Mouse (Mus musculus) ZHBTc4 (cell line): ENCODE data around the gene Dis3l.
A peak's percentile ranks its signal among the peaks of the same experiment; 100 is the strongest.

ENCODE experiments used
- DNase-seq: peaks from one replicate; pipeline ENCODE4 v3.0.0-alpha.2; 2011; ENCODE audit warnings: low read depth, low spot score

Gene Dis3l

DNA sequence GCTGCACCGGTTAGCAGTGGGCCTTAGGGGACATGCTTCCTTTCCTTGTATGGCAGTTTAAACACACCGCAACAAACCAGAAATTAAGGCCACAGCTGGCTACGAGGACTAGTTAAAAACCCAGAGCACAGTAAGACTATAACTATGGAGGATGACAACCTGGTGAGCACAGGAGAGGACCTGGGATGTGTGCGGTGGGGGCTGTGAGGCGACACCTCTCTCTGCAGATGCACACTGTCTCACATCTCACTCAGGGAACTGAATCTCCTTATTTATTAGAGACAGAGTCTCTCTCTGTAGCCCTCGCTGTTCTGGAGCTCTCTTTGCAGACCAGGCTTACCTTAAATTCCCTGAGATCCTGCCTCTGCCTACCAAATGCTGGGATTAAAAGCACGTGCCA is 17.1 kb downstream of the Dis3l start:
- no peak for DNase-seq

DNA sequence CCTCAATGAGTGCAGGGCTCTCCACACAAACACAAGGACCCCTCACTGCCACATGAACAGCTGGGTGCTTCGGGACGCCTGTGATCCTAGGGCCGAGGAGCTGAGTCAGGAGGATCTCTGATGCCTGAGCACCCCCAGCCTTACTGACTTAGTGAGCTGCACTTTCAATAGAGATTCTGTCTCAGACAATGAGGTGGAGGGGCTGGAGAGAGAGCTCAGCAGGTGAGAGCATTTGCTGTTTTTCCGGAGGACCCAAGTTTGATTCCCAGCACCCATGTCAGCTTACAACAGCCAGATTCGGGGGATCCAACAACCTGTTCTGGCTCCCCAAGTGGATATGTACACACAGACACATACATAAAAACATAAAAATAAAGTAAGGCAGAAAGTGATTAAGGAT is 24.1 kb downstream of the Dis3l start:
- no peak for DNase-seq

DNA sequence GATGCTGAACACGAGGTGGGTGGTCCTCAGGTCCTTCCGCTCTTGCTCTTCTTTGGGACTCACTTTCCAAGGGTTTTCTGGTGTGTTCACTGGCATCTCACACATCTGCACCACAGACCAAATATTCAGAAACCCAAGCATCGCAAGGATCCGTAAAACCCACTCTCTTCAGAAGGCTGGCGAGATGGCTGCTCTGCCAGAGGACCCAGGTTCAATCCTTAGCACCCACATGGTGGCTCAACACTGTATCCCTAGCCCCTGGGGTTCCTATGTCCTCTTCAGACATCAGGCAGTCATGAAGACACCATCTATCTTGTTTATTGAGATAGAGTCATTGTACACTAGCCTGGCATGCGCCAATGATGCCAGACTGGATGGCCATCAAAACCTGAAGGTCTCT is 26.4 kb downstream of the Dis3l start:
- DNase-seq, result no peak

DNA sequence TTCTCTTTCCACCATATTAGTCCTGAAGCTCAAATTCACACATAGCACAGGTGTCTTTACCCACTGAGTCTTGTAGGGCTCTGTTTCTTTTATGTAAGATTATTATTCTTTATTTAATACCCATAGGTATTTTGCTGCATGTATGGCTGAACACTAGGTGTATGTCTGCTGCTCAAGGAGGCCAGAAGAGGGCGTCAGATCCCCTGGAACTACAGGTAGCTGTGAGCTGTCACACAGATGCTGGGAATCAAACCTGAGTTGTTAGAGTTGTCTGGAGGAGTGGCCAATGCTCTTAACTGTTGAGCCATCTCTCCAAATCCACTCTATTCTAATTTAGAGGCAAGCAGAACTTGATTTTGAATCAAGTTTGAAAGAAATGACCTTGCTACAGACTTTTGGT is 29.0 kb downstream of the Dis3l start:
- DNase-seq, result peak; percentile 40

DNA sequence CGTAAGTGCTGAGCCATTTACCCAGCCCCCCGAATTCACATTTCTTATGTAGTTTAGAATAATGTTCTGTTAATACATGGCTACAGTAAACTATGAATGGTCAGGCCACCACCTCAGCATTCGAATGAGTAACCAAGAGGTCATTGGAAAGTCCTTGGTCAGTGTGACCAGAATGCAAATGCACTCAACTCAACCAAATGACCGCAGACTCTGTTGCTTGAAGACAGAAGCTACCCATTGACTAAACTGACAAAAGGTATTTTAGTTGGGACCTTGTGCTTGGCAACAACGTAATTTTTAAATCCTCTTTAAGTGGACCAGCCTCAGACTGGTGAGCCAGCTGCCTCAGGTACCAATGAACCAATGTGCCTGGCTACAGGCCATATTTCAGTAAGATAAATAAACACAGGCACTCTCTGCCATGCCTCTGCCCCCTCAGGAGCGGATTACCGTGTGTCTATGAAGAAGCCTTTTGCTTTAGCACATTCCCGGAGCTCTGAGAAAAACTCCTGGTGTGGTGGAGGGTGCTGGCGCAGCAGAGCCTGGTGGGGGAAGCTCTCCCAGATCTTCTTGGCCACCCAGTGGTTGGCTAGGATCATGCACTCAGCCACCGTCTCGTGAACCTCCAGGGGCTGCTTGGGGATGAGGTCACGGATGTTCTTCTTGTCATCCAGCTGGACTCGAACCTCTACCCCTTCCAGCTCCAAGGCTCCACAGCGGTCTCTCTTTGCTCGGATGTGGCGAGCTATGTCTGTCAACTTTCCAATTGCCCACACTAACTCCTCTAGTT is 29.9 kb downstream of the Dis3l start:
- DNase-seq, result peak; percentile 79

DNA sequence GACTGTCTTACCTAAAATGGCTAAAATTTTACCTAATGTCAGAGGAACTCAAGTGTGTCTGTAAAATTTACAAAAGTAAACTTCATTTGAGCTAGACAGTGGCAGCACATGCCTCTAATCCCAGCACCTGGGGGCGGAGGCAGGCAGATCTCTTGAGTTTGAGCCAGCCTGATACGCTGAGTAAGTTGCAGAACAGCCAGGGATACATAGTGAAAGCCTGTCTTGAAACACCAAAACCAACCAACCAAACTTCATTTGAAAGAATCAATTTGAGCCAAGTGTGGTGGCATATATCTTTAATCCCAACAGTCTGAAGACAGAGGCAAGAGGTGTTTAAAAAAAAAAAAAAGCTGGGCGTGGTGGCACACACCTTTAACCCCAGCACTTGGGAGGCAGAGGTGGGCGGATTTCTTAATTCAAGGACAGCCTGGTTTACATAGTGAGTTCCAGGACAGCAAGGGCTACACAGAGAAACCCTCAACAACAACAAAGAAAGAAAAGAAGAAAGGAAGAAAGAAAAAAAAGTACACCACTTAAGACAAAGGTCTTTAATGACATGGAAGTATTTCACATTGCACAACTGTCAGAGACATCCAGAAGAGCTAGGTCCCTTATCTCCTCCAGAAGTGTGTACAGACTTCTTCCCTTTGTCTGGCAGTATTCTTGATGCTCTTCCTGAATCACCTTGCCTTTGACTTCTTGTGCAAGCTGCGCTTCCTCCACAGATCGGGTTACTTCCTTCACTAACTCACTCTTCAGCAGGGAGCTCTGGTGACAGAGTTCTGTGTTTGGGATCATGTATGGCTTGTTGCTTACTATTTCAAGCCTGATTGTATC is 34.4 kb downstream of the Dis3l start:
- DNase-seq, result peak; percentile 49

DNA sequence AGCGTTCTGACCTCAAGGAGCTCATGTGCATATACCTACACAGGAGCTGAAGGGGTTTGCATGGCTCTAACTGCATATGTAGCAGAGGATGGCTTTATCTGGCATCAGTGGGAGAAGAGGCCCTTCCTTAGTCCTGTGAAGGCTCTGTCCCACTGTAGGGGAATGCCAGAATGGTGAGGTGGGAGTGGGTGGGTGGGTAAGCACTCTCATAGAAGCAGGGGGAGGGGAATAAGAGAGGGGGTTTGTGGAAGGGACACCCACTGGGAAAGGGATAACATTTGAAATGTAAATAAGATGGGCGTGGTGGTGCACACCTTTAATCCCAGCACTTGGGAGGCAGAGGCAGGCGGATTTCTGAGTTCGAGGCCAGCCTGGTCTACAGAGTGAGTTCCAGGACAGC is 38.0 kb downstream of the Dis3l start:
- DNase-seq, result peak; percentile 46

DNA sequence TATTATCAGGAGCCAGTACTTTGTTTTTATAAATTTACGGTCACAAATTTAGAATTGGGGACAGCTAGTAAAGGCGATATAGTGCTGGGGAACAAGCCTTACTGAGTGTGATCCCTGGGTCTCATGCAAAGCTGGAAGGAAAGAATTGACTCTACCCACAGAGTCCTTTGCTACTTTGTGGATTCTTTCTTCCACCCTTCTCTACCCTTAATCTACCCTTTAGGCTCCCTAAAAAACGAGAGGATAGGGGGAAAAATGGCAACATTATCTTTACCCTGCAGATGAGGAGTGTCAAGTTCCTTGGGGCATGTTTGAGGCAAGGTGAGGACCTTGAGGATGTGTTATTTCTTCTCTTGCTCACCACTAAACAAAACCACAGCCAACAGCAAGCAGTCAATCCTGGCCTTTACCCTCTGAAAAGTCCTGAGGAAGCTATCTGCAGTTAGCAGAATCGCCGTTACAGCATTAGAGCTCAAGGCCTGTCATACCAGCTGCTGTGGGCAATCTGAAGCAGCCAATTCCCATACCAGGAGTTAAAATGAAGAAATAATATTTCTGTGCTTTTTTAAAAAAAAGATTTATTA is 58.6 kb downstream of the Dis3l start:
- no peak for DNase-seq

DNA sequence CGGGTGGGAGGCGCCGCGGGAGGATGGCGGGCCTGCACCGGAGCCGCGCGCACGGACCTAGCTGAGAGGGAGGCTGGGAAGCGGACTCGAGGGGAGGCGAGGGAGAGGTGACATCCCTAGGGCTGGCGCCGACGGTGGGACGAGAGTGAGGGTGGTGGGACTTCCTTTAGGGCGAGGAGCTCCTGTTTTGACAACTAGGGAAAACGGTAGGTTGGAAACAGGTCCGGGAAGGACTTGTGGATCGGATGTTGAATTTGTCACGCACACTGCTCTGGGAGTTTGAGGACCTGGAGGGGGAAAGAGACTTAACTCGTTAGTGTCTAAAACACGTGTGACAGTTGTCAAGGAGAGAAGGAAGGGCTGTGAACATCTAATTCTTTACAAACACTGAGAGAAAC is 59.3 kb downstream of the Dis3l start:
- DNase-seq, result no peak

DNA sequence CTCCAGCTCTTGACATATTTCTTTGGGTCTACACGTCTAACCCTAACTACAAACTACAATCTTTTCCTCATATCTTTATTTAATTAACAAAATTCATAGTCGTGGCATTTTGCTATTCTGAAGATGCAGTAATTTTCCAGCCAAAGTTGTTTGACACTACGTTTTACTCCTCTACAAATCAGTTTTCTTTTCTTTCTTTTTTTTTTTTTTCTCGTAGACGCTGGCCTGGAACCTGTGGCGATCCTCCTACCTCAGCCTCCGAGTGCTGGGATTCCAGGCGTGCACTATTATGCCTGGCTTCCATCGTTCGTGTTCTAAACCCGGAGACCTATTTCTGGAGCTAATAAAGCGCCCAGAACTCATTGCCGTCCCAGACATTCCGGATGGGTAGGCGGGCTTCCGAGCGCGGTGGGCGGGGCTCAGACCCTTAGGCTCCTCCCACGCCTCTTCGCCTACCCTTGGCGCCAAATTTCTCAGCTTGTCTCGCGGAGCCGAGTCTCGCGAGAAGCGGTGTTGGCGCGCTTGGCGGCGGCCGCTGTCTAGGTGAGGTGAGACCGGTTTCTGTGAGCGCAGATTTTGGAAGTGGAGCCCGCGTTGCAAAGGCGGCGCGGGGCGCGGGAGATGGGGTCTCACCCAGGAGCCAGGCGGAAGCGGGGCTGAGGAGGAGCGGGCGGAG is 59.8 kb downstream of the Dis3l start, which contains the start of gene Tipin:
Tipin (plus strand) TSS at position 477 of the 676 bp plus-strand sequence.
- DNase-seq, result peak; percentile 98

DNA sequence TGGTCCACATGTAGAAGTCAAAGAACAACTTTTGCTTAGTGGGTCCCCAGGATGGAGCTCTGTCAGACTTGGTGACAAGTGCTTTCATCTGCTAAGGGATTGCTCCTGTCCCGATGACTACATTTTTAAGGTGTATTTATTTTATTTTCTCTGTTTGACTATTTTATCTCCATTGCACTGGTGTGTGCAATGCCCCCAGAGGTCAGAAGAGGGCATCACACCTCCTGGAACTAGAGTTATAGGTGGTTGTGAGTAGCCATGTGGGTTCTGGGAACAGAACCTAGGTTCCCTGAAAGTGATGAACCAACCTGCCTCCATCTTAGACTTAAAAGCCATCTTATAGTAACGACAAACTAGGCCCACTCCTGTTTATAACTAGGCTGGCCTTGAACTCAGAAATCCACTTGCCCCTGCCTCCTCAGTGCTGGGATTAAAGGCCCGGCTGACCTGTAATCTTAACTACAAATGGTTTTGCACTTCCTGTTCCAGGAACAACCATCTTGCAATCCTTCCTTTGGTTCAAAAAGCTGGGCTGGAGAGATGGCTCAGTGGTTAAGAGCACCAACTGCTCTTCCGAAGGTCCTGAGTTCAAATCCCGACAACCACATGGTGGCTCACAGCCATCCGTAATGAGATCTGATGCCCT is 62.3 kb downstream of the Dis3l start:
- DNase-seq, result peak; percentile 68

DNA sequence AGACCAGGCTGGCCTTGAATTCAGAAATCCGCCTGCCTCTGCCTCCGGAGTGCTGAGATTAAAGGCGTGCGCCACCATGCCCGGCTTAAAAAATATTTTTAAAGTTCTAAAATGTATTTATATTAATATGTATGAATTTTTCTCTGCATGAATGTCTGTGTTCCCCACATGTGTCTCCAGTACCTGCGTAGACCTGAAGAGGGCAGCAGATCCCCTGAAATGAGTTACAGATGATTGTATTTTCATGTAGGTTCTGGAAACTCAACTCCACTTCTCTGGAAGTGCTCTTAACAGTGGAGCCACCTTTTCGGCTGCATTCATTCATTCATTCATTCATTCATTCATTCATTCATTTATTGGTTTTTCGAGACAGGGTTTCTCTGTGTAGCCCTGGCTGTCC is 63.4 kb downstream of the Dis3l start:
- DNase-seq, result peak; percentile 79

DNA sequence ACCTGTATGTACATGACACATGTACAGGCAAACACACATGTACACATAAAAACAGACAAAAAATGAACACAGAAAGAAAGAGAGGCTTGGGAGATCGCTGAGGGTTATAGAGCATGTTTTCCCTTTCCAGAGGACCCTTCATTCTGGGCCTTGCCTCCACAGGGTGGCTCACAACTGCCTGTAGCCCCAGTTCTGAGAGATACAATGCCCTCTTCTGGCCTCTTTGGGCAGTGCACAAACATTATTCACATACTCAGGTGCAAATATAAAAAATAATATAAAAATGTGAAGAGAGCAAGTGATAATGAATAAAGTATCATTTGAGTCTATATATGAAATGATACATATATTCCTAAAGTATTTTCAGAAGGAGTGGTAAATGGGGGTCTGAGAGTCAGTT is 66.2 kb downstream of the Dis3l start:
- peak; percentile 79 for DNase-seq

DNA sequence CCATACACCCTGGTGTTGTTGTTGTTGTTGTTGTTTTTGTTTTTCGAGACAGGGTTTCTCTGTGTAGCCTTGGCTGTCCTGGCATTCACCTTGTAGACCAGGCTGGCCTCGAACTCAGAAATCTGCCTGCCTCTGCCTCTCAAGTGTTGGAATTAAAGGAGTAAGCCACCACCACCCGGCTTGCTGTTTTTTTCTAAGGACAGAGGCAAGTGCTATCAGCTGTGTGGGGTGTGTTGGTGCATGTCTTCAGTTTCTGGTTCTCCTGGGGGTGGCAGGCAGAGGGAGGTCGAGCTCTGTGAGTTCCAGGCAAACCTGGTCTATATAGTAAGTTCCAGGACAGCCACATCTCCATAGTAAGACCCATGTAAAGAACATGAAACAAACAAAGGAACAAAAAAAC is 66.8 kb downstream of the Dis3l start:
- DNase-seq, result no peak

DNA sequence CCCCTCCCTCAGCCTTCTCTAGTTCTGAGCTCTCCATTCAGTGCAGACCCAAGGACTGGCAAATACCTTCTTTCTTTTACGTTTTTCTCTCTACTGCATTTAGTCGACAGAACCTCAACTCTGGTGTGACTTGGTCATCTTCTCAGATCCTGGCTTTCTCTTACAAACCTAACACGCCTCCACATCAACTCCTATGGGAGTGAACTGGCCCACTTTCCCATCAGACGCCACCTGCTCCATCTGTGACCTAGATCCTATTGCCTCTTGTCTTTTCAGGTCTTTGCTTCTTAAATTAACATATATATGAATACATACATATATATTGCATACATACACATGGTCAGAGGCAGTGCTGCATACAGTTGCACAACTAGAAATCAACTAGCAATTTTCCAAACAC is 67.3 kb downstream of the Dis3l start:
- DNase-seq, result no peak

DNA sequence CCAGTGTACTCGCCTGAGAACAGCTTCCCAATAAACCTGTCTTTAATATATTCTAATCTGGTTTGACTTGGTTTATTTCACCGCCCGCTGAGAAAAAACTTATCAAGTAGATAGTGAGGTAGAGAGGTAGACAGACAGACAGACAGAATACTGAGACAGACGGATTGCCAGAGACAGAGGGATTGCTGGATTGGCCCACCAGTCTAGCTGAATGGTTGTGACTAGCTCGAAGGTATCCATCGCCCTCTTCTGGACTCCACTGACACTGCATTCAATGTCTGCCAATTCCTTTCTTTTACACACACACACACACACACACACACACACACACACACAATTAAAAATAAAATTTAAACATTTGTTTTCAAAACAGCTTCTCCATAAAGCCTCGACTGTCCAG is 68.5 kb downstream of the Dis3l start:
- DNase-seq, result peak; percentile 90

DNA sequence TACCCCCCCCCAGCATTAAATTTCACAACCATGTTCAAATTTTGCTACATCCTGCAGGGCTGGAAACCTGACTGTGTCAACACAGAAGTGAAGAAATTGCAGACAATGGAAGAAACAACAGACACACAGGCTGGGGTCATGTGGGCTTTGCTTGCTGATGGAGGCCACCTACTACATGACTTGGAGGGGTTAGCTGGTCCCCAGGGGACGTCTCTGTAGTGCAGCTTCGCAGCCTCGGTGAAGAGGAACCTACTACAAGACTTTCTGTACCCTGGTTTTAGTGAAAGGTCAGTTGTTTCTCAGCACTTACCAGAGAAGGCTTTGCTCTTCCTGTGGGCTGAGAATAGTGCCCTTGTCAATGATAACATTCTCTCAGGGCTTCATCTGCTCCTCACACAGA is 69.8 kb downstream of the Dis3l start:
- no peak for DNase-seq

DNA sequence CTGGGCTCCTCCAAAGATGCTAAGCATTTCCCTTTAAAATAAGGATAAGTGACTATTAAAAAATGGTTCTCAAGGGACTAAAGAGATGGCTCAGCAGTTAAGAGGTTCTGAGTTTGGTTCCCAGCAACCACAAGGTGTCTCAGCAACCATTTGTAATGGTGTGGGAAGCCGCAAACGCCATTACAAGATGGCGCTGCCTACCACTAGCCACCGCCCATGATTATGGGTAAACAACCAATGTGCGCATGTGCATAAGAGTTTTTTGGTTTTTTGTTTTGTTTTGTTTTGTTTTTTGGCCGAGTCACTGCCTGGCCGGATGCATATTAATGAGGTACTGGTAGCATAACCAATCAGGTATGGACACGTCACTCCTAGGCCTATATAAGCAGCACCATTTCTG is 72.3 kb downstream of the Dis3l start:
- peak; percentile 85 for DNase-seq

DNA sequence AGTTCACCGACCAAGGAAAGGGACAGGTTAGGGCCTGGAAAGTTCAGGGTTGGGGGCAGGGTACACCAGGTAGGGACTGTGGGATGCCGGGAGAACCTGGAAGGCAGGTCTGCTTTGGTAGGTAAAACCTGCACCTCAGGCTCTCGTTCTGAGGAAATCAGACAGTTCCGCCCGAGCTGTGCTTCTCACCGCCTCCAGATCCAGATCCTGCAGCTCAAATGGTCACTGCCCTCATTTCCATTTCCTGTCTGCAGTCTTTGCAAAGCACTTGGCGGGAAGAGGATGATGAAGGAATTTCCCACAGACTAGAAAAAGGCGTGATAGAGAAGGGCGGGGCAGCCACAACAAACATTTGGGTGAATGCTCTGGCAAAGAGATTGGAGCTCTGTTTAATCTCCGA is 72.9 kb downstream of the Dis3l start:
- DNase-seq, result peak; percentile 90

DNA sequence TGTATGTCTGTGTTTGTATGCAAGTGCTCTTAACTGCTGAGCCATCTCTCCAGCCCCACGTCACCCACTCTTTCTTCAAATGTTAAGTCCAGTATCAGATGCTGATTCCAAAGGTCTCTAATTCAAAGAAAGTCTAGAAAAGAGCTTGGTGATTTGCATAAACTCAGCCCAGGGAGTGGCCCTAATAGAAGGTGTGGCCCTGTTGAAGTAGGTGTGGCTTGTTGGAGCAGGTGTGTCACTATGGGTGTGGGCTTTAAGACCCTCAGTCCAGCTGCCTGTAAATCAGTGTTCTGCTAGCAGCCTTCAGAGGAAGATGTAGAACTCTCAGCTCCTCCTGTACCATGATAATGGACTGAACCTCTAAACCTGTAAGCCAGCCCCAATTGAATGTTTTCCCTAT is 73.9 kb downstream of the Dis3l start:
- peak; percentile 87 for DNase-seq

DNA sequence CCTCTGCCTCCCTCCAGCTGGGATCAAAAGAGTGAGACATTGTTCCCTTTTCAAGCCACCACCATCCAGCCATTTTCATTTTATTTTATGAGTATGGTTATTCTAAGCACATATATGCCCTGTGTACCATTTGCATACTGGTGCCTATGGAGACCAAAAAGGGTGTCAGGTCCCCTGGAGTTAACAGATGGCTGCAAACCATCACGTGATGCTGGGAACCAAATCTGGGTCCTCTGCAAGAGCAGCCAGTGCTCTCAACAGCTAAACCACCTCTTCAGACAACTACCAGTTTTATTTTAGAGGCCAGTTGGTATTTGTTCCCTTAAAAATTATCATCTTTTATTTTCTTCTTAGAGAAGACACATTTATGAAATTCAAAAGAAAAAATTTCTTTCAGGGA is 76.3 kb downstream of the Dis3l start:
- peak; percentile 41 for DNase-seq

DNA sequence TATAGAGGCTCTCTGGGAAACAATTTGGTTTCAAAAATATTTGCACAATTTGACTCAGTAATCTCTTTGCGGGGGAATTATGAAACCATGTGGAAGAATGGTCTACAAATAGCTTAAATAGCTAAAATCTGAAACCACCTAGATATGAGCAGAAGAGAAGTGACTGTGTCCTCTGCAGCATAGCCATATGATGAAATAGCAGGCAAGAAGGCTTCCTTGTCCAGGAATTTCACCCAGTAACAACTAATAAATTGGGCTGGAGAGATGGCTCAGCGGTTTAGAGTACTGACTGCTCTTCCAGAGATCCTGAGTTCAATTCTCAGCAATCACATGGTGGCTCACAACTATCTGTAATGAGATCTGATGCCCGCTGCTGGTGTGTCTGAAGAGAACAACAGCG is 80.1 kb downstream of the Dis3l start:
- no peak for DNase-seq
